Mouse (Mus musculus) hindbrain, embryonic 14.5 days (tissue): ENCODE measurements at regions not wholly inside any gene's neighbourhood (a gene's known extent, or its start where the extent isn't known, plus 50 kb on each side); places are given as distances from the start of the nearest gene placed in this dataset.

Experiments used
- ATAC-seq: fragments of 200-750 bp; cut with Nextera tagmentation; 2 replicates; pipeline ENCODE4 v1.8.0; 2017; ENCODE audit warnings: moderate number of reproducible peaks, mild to moderate bottlenecking, moderate TSS enrichment, moderate library complexity; ENCODE audit not compliant: low FRiP score
- DNase-seq: peaks from one replicate; pipeline ENCODE4 v3.0.0-alpha.2; 2015; ENCODE audit warnings: low spot score
- H3K27ac ChIP-seq: fragments of 300-500 bp; sonication (generic); 2 replicates; pipeline ENCODE4 v1.5.1; 2014; ENCODE audit warnings: mild to moderate bottlenecking, moderate library complexity
- H3K27me3 ChIP-seq: fragments of 300-500 bp; sonication (generic); 2 replicates; pipeline ENCODE4 v1.6.1; 2014; ENCODE audit warnings: mild to moderate bottlenecking, low read length, mixed read lengths; ENCODE audit not compliant: control insufficient read depth, insufficient read depth
- H3K36me3 ChIP-seq: fragments of 300-500 bp; sonication (generic); replicated peaks from 2 replicates; pipeline ENCODE4 v1.6.1; 2014; ENCODE audit not compliant: control insufficient read depth, insufficient read depth
- H3K4me1 ChIP-seq: fragments of 300-500 bp; sonication (generic); replicated peaks from 2 replicates; pipeline ENCODE4 v1.6.1; 2014; ENCODE audit warnings: antibody characterized with exemption, low read length, mixed read lengths; ENCODE audit not compliant: control insufficient read depth, insufficient read depth
- H3K4me2 ChIP-seq: fragments of 300-500 bp; sonication (generic); replicated peaks from 2 replicates; pipeline ENCODE4 v1.6.1; 2014; ENCODE audit warnings: mild to moderate bottlenecking, moderate library complexity
- H3K4me3 ChIP-seq: fragments of 300-500 bp; sonication (generic); replicated peaks from 2 replicates; pipeline ENCODE4 v1.5.1; 2014; ENCODE audit warnings: mild to moderate bottlenecking, low read length
- H3K9ac ChIP-seq: fragments of 300-500 bp; sonication (generic); 2 replicates; pipeline ENCODE4 v1.6.1; 2014
- H3K9me3 ChIP-seq: fragments of 300-500 bp; sonication (generic); 2 replicates; pipeline ENCODE4 v1.6.1; 2016; ENCODE audit warnings: low read length; ENCODE audit not compliant: control insufficient read depth
- WGBS: fragments of 180-500 bp; shearing (Covaris S2); extraction: QIAGEN DNeasy Blood & Tissue Kit; methylation state at CpG from one replicate; pipeline ENCODE4 v1.1.7; 2014; 5-methylcytosine and 5-hydroxymethylcytosine counted together

DNA sequence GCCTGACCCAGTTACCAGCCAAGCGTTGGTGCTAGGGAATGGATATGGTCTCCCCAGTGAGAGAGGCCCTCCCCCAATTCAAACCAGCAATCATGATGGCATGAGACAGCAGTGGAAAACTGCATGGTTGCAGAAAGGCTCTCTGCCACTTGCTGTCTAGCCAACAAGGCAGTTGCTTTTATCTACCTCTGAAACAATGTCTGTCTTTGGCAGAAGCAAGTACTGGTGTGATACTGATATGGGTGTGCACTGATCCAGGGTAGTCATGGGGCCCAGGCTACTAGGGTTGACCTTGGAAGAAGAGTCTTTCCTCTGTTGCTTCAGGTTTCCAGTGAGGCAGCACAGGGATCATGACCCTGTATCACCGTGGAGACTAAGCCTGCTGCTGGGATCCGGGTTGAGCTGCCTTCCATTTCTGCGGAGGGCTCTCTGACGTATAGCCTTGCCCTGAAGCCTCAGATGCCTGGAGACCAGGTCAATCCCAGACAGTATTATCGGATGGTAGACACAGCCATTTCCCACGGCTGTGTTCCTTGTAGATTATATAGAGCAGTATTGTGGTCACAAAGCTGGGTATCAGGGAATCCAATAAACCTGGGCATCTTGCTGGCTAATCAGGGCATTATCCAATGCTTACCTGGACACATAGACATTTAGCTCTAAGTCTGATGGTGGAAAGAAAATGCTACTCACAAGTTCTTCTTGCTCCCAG is 101.5 kb upstream of the Klf13 start:
- 75% methylated on average over 7 of the region's 7 CpGs for WGBS
- Histone ChIP-seq H3K4me3 (no peak overlapping the region), H3K27me3 (no peaks in the 10 kb centered on the region), H3K9me3 (no peaks in the 10 kb centered on the region), H3K9ac (no peak overlapping the region), H3K4me1 (no peaks in the 10 kb centered on the region), H3K4me2 (no peak overlapping the region), H3K36me3 (no peaks in the 10 kb centered on the region), H3K27ac (no peak overlapping the region)
- DNase-seq (no peak), ATAC-seq (no peak)

DNA sequence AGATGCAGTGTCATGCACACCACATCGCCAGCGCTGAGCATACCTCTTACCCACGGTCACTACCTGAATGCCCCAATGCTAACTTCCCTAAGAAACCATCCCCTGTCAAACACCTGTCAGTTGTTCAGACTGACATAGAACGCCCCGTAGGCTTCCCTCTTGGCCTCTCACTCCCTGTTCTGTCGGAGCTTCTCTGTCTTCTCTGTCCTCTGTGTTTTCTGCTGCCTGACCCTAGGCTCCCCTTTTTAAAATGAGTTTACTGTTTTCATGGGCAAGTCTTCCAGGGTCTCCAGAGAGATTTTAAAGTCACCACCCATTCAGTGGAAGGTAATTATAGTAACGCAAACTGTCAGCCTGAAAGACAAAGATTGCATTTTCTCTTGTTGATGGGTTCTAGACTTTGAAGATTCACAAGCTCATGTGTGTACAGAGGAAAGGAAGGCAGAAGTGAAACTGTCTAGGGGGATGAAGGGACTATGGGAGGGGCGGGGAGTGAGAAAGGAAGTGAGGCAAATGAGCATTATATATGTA is 99.1 kb upstream of the Klf13 start:
- WGBS = 88% methylated on average over 8 of the region's 8 CpGs
- H3K4me3 ChIP-seq = no peak overlapping the region
- DNase-seq (no peak), ATAC-seq (no peak)
- H3K27me3 ChIP-seq = no peaks in the 10 kb centered on the region
- no peaks in the 10 kb centered on the region for H3K36me3 ChIP-seq
- H3K4me1 ChIP-seq = no peaks in the 10 kb centered on the region
- no peaks in the 10 kb centered on the region for H3K9me3 ChIP-seq
- no peak overlapping the region for H3K9ac ChIP-seq
- no peak overlapping the region for H3K4me2 ChIP-seq
- H3K27ac ChIP-seq = no peak overlapping the region

DNA sequence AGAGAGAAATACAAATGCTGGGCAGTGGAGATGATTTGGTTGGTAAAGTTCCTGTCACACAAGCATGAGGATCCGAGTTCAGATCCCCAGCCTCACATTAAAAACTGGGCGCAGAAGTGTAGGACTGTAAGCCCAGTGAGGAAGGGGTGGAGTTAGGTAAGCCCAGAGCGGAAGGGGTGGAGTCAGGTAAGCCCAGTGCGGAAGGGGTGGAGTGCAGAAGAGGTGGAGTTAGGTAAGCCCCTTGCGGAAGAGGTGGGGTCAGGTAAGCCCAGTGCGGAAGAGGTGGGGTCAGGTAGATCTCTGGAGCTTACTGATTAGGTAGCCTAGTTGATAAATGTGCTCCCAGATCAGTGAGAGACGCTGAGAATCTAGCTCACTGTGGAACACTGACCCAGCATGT is 97.4 kb upstream of the Klf13 start:
- ATAC-seq (no peak), DNase-seq (no peak)
- no peaks in the 10 kb centered on the region for H3K27me3 ChIP-seq
- no peak overlapping the region for H3K27ac ChIP-seq
- no peaks in the 10 kb centered on the region for H3K4me1 ChIP-seq
- no peaks in the 10 kb centered on the region for H3K36me3 ChIP-seq
- no peak overlapping the region for H3K9ac ChIP-seq
- H3K4me2 ChIP-seq = no peak overlapping the region
- no peaks in the 10 kb centered on the region for H3K9me3 ChIP-seq
- WGBS = 95% methylated on average over 7 of the region's 7 CpGs
- H3K4me3 ChIP-seq = no peak overlapping the region

DNA sequence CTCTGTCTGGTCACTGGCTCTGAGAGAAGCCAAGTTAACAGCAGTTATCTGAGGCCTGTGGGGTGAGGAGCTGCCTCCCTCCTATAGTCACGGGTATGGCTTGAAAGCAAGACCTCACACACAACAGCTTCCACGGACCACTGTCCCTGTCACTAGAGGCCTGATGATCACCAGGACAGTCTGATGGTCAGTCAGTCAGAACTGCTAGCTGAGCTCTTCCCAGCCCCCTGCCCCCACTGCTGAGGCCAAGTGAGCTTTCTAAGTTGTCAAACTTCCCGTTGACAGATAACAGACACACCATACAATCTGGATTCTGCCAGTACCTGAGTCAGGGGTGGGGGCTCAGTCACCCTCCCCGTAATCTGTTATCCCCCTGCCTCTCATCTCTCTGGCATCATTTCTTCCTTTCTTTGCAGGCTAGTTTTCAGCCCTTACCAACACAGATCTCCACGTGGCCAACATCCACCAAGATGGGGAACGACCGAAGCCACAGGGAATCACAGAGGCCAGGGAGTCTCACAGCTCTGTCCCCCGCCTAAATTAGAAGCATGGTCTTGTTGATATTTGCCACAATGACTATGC is 96.4 kb upstream of the Klf13 start:
- Histone ChIP-seq H3K4me1 (no peaks in the 10 kb centered on the region), H3K27me3 (no peaks in the 10 kb centered on the region), H3K36me3 (no peaks in the 10 kb centered on the region), H3K27ac (no peak overlapping the region), H3K4me3 (no peak overlapping the region), H3K9me3 (no peaks in the 10 kb centered on the region), H3K4me2 (no peak overlapping the region), H3K9ac (no peak overlapping the region)
- WGBS = 80% methylated on average over 8 of the region's 8 CpGs
- DNase-seq (no peak), ATAC-seq (no peak)

DNA sequence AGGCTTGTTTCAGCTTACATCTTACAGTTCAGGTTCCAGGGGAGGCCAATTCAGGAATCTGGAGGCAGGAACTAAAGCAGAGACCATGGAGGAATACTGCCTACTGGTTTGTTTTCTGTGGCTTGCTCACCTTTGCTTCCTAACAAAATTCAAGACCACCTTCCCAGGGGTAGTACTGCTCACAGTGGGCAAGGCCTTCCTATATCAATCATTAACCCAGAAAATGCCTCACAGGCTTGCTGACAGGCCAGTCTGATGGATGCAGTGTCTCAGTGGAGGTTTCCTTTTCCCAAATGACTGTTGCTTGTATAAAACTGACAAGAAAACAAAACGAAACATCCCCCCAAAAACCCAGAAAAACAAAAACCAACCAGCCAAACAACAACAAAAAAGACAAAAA is 95.8 kb upstream of the Klf13 start:
- no peaks in the 10 kb centered on the region for H3K9me3 ChIP-seq
- no peak overlapping the region for H3K4me2 ChIP-seq
- H3K36me3 ChIP-seq = no peaks in the 10 kb centered on the region
- ATAC-seq = no peak
- no peak overlapping the region for H3K27ac ChIP-seq
- H3K4me3 ChIP-seq = no peak overlapping the region
- 73% methylated on average over 1 of the region's 1 CpGs for WGBS
- no peak for DNase-seq
- no peaks in the 10 kb centered on the region for H3K27me3 ChIP-seq
- H3K4me1 ChIP-seq = no peaks in the 10 kb centered on the region
- no peak overlapping the region for H3K9ac ChIP-seq

DNA sequence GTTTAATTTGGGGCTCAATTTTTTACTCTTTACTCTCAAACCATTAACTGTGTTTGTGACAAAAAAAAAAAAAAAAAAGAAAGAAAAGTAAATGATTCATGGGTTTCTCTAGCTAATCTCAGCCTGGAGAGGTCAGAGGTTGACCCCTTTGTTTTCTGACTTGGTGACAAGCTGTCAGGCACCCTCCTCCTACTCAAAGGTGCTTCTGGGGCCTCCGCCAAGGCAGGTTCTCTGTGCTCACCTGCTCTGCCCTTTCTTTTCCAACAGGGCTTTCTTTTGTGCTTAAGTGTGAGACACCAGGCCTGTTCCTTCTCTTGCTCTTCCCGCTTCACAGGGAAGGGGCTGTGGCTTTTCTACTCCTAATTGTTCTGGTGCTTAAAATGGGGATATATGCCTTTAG is 94.7 kb upstream of the Klf13 start:
- no peak for ATAC-seq
- Histone ChIP-seq H3K27ac (no peak overlapping the region), H3K27me3 (no peaks in the 10 kb centered on the region), H3K36me3 (no peaks in the 10 kb centered on the region), H3K9ac (no peak overlapping the region), H3K9me3 (no peaks in the 10 kb centered on the region), H3K4me2 (no peak overlapping the region), H3K4me3 (no peak overlapping the region), H3K4me1 (no peaks in the 10 kb centered on the region)
- 72% methylated on average over 2 of the region's 2 CpGs for WGBS
- no peak for DNase-seq

DNA sequence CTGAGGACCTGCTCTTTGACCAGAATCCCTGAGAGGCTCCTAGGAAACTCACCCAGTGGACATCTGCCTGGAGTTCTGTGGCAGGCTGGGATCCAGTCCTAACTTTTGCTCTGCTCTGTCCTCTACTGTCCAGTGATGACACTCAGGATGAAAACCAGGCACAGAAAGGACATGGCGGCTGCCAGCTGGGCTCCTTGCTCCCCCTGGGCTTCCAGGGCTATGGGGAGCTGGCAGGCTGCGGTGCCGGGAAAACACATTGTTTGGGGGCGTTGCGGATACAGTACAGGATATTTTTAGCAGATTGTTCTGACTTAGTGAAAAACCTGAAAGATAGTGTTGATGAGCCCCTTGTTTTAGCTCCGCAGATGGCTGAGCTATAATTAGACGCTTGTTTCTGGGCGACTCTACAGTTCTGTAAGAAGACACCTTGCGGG is 94.2 kb upstream of the Klf13 start:
- Histone ChIP-seq H3K4me3 (no peak overlapping the region), H3K36me3 (no peaks in the 10 kb centered on the region), H3K27ac (no peak overlapping the region), H3K4me1 (no peaks in the 10 kb centered on the region), H3K9me3 (no peaks in the 10 kb centered on the region), H3K27me3 (no peaks in the 10 kb centered on the region), H3K4me2 (no peak overlapping the region), H3K9ac (no peak overlapping the region)
- ATAC-seq (no peak), DNase-seq (no peak)
- WGBS = 66% methylated on average over 9 of the region's 9 CpGs

DNA sequence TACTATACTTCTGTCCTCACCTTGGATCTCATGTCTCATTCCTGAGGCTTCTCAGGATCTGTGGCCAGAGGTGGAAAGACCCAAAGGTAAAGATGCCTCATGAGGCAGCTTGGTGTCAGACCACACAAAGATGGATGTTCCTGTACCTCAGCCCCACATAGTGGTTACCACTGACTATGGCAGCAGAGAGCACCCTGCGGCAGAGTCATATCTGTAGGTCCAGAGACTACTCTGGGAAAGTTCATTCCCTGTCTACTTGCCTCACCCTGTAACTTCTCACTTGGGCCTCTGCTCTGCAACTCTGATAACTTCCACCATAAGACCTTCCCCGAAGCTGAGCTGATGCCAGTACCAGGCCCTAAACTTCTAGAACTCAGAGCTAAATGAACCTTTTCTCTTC is 91.9 kb upstream of the Klf13 start:
- WGBS = 95% methylated on average over 2 of the region's 2 CpGs
- no peaks in the 10 kb centered on the region for H3K36me3 ChIP-seq
- no peaks in the 10 kb centered on the region for H3K4me1 ChIP-seq
- no peak overlapping the region for H3K27ac ChIP-seq
- H3K9ac ChIP-seq = no peak overlapping the region
- ATAC-seq (no peak), DNase-seq (no peak)
- H3K4me2 ChIP-seq = no peak overlapping the region
- H3K4me3 ChIP-seq = no peak overlapping the region
- no peaks in the 10 kb centered on the region for H3K9me3 ChIP-seq
- no peaks in the 10 kb centered on the region for H3K27me3 ChIP-seq

DNA sequence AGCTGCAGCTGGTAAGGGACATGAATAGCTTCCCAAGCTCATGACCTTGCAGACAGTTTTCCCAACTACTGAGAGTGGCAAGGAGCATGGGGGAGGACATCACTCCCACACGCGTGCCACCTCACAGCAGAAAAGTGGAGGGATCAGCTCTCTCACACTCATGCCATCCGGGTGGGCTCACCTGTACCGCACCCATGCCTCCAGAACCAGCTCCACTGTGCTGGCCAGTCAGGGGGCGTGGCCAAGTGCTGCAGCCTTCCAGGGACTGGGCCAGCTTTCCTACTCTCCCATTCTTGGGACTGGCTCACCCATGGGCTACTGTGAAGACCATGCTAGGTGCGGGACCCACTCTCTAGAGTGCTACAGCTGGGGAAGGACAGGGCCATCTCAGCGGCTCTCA is 88.4 kb upstream of the Klf13 start:
- no peaks in the 10 kb centered on the region for H3K9me3 ChIP-seq
- no peaks in the 10 kb centered on the region for H3K27me3 ChIP-seq
- no peak overlapping the region for H3K27ac ChIP-seq
- no peak overlapping the region for H3K4me2 ChIP-seq
- ATAC-seq = no peak
- no peak overlapping the region for H3K4me3 ChIP-seq
- no peak overlapping the region for H3K9ac ChIP-seq
- no peaks in the 10 kb centered on the region for H3K4me1 ChIP-seq
- H3K36me3 ChIP-seq = no peaks in the 10 kb centered on the region
- WGBS = 84% methylated on average over 7 of the region's 7 CpGs
- no peak for DNase-seq
